Mouse (Mus musculus): ENCODE measurements at regions not wholly inside any gene's neighbourhood (a gene's known extent, or its start where the extent isn't known, plus 50 kb on each side); places are given as distances from the start of the nearest gene placed in this dataset.

GRCm38 (mm10) chr13:72416981-72417380 lies 211.6 kb upstream of the Irx2 start:
- no peak for DNase-seq
- H3K4me3 ChIP-seq (ENCODE audit: low read depth, low read length): no peak overlapping the region
- H3K9ac ChIP-seq: no peak overlapping the region
- no peak overlapping the region for H3K27ac ChIP-seq (ENCODE audit: low read depth, low read length)
- H3K27me3 ChIP-seq (ENCODE audit: insufficient read depth, low read length): no peaks in the 10 kb centered on the region
- TF ChIP-seq CTCF (IDR thresholded peaks at IDR 0.05; ENCODE audit: low read depth): no peak
- 80% methylated on average over 2 of the region's 2 CpGs for WGBS
- no peak overlapping the region for H3K4me2 ChIP-seq (ENCODE audit: low read depth)
- H3K4me1 ChIP-seq (ENCODE audit: insufficient read depth): no peaks in the 10 kb centered on the region
- no peaks in the 10 kb centered on the region for H3K9me3 ChIP-seq (ENCODE audit: low read length)
- ATAC-seq: no peak
- H3K36me3 ChIP-seq (ENCODE audit: insufficient read depth): no peaks in the 10 kb centered on the region

DNA sequence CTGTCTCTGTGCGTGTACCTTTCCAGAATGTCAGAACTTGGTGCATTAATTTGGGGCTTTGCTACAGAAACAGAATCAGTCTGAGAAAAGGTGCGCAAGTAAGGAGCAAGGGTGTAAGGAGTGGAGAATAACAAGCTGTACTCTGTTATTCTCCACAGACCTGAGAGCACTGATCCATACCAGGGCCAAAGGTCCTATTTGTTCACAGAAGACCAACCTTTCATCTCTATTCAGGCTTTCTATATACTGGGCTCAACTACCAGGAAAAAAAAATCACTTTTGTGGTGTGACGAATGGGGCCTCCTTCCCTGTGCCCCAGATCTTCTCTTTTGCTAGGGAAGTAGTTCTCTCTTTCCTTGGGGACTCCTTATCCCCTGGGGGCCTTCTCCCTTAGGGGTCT lies 210.8 kb upstream of the Irx2 start:
- no peak overlapping the region for H3K4me3 ChIP-seq (ENCODE audit: low read depth, low read length)
- 84% methylated on average over 3 of the region's 3 CpGs for WGBS
- no peaks in the 10 kb centered on the region for H3K4me1 ChIP-seq (ENCODE audit: insufficient read depth)
- no peak overlapping the region for H3K27ac ChIP-seq (ENCODE audit: low read depth, low read length)
- H3K27me3 ChIP-seq (ENCODE audit: insufficient read depth, low read length): no peaks in the 10 kb centered on the region
- H3K4me2 ChIP-seq (ENCODE audit: low read depth): no peak overlapping the region
- H3K9ac ChIP-seq: no peak overlapping the region
- no peaks in the 10 kb centered on the region for H3K36me3 ChIP-seq (ENCODE audit: insufficient read depth)
- ATAC-seq: no peak
- DNase-seq: no peak
- no peak for TF ChIP-seq CTCF (IDR thresholded peaks at IDR 0.05; ENCODE audit: low read depth)
- no peaks in the 10 kb centered on the region for H3K9me3 ChIP-seq (ENCODE audit: low read length)

- no peak for TF ChIP-seq CTCF (IDR thresholded peaks at IDR 0.05; ENCODE audit: low read depth)
- H3K27ac ChIP-seq (ENCODE audit: low read depth, low read length): no peak overlapping the region
- no peak overlapping the region for H3K4me3 ChIP-seq (ENCODE audit: low read depth, low read length)
- H3K9me3 ChIP-seq (ENCODE audit: low read length): no peaks in the 10 kb centered on the region
- H3K27me3 ChIP-seq (ENCODE audit: insufficient read depth, low read length): no peaks in the 10 kb centered on the region
- no peaks in the 10 kb centered on the region for H3K36me3 ChIP-seq (ENCODE audit: insufficient read depth)
- H3K4me2 ChIP-seq (ENCODE audit: low read depth): no peak overlapping the region
- DNase-seq (no peak), ATAC-seq (no peak)
- H3K9ac ChIP-seq: no peak overlapping the region
- H3K4me1 ChIP-seq (ENCODE audit: insufficient read depth): no peaks in the 10 kb centered on the region
- 77% methylated on average over 2 of the region's 2 CpGs for WGBS
Measured at GRCm38 (mm10) chr13:72418285-72418684, 210.3 kb upstream of the Irx2 start.

DNA sequence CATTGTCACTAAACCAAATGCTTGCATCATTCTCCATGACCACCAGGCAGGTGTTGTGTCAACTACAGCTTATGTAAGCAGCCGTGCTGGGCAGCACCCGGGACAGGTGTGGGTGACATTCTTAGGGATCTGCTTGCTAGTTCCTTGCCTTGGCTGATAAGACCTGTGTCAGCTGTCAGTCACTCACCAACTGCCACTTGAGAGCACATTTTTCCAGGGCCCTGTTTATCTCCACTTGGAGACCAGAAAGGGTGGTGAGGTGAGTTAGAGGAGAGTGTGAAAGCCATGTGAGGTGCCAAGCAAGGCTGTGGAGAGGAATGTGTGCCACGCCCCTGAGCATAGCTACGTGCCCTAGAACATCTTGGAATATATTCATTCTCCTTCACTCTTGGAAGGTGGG lies 209.1 kb upstream of the Irx2 start:
- H3K9ac ChIP-seq: no peak overlapping the region
- no peaks in the 10 kb centered on the region for H3K9me3 ChIP-seq (ENCODE audit: low read length)
- 92% methylated on average over 4 of the region's 4 CpGs for WGBS
- H3K27ac ChIP-seq (ENCODE audit: low read depth, low read length): no peak overlapping the region
- no peak overlapping the region for H3K4me2 ChIP-seq (ENCODE audit: low read depth)
- no peaks in the 10 kb centered on the region for H3K27me3 ChIP-seq (ENCODE audit: insufficient read depth, low read length)
- DNase-seq (no peak), ATAC-seq (no peak)
- no peak for TF ChIP-seq CTCF (IDR thresholded peaks at IDR 0.05; ENCODE audit: low read depth)
- no peaks in the 10 kb centered on the region for H3K4me1 ChIP-seq (ENCODE audit: insufficient read depth)
- no peaks in the 10 kb centered on the region for H3K36me3 ChIP-seq (ENCODE audit: insufficient read depth)
- H3K4me3 ChIP-seq (ENCODE audit: low read depth, low read length): no peak overlapping the region

DNA sequence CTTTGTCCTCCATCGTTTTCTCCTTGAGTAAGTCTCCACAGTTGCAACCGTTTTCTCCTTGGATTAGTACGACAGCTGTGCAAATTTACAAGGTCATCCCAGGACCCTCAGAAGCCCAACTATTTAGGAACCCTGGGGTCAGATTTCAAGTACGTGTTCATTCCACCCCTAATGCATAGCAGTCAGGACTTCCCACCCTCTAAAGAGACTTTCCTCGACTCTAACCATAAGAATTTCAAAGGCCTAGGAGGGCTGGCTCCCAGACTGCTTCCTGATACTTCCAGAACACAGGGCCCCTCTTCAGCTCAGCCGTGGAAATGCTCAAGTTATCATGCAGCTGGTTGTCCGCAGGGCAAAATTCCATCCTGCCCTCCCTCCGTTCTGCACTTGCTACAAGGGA lies 202.7 kb upstream of the Irx2 start:
- Histone ChIP-seq H3K9me3 (ENCODE audit: low read length) (no peaks in the 10 kb centered on the region), H3K27ac (ENCODE audit: low read depth, low read length) (no peak overlapping the region), H3K9ac (no peak overlapping the region), H3K36me3 (ENCODE audit: insufficient read depth) (no peaks in the 10 kb centered on the region), H3K4me2 (ENCODE audit: low read depth) (no peak overlapping the region), H3K4me3 (ENCODE audit: low read depth, low read length) (no peak overlapping the region), H3K27me3 (ENCODE audit: insufficient read depth, low read length) (no peaks in the 10 kb centered on the region), H3K4me1 (ENCODE audit: insufficient read depth) (no peaks in the 10 kb centered on the region)
- no peak for TF ChIP-seq CTCF (IDR thresholded peaks at IDR 0.05; ENCODE audit: low read depth)
- 70% methylated on average over 8 of the region's 8 CpGs for WGBS
- DNase-seq: no peak
- ATAC-seq: no peak

GRCm38 (mm10) chr13:72445336-72445735 lies 183.3 kb upstream of the Irx2 start:
- Histone ChIP-seq H3K4me1 (ENCODE audit: insufficient read depth) (no peaks in the 10 kb centered on the region), H3K4me3 (ENCODE audit: low read depth, low read length) (no peak overlapping the region), H3K27me3 (ENCODE audit: insufficient read depth, low read length) (no peaks in the 10 kb centered on the region), H3K27ac (ENCODE audit: low read depth, low read length) (no peak overlapping the region), H3K4me2 (ENCODE audit: low read depth) (no peak overlapping the region), H3K36me3 (ENCODE audit: insufficient read depth) (no peaks in the 10 kb centered on the region), H3K9ac (no peak overlapping the region), H3K9me3 (ENCODE audit: low read length) (no peaks in the 10 kb centered on the region)
- no peak for ATAC-seq
- WGBS: 77% methylated on average over 3 of the region's 3 CpGs
- no peak for DNase-seq
- no peak for TF ChIP-seq CTCF (IDR thresholded peaks at IDR 0.05; ENCODE audit: low read depth)

GRCm38 (mm10) chr13:72448458-72449058 lies 180.1 kb upstream of the Irx2 start:
- no peaks in the 10 kb centered on the region for H3K36me3 ChIP-seq (ENCODE audit: insufficient read depth)
- DNase-seq (no peak), ATAC-seq (no peak)
- no peak overlapping the region for H3K4me2 ChIP-seq (ENCODE audit: low read depth)
- H3K27ac ChIP-seq (ENCODE audit: low read depth, low read length): no peak overlapping the region
- no peaks in the 10 kb centered on the region for H3K27me3 ChIP-seq (ENCODE audit: insufficient read depth, low read length)
- H3K9ac ChIP-seq: no peak overlapping the region
- 90% methylated on average over 5 of the region's 5 CpGs for WGBS
- no peak for TF ChIP-seq CTCF (IDR thresholded peaks at IDR 0.05; ENCODE audit: low read depth)
- no peaks in the 10 kb centered on the region for H3K9me3 ChIP-seq (ENCODE audit: low read length)
- no peaks in the 10 kb centered on the region for H3K4me1 ChIP-seq (ENCODE audit: insufficient read depth)
- no peak overlapping the region for H3K4me3 ChIP-seq (ENCODE audit: low read depth, low read length)

Measured in forebrain, postnatal 0 days (tissue).